Mouse (Mus musculus) intestine, postnatal 0 days (tissue): Measurements from ENCODE around the gene Rarb. TPM values are rescaled to one million over a fixed set of nuclear protein-coding genes. Genes with fewer than 3 reads are reported as not detected.

Experiments
- ATAC-seq: fragments of 200-750 bp; cut with Nextera tagmentation; 2 replicates; pipeline ENCODE4 v1.8.0; 2017; ENCODE audit warnings: mild to moderate bottlenecking, moderate TSS enrichment, moderate library complexity
- H3K27ac ChIP-seq: fragments of 300-500 bp; sonication (generic); 2 replicates; pipeline ENCODE4 v1.5.1; 2014; ENCODE audit warnings: mild to moderate bottlenecking, low read depth, low read length, moderate library complexity
- H3K27me3 ChIP-seq: fragments of 300-500 bp; sonication (generic); replicated peaks from 2 replicates; pipeline ENCODE4 v1.6.1; 2014; ENCODE audit warnings: low read length, mixed read lengths; ENCODE audit not compliant: control insufficient read depth, insufficient read depth
- H3K36me3 ChIP-seq: fragments of 300-500 bp; sonication (generic); 2 replicates; pipeline ENCODE4 v1.6.1; 2014; ENCODE audit warnings: mild to moderate bottlenecking, moderate library complexity; ENCODE audit not compliant: control insufficient read depth, insufficient read depth
- H3K4me1 ChIP-seq: fragments of 300-500 bp; sonication (generic); replicated peaks from 2 replicates; pipeline ENCODE4 v1.6.1; 2014; ENCODE audit warnings: antibody characterized with exemption, low read length, mixed read lengths; ENCODE audit not compliant: control insufficient read depth, insufficient read depth
- H3K4me2 ChIP-seq: fragments of 300-500 bp; sonication (generic); replicated peaks from 2 replicates; pipeline ENCODE4 v1.6.1; 2014; ENCODE audit warnings: low read depth, mild to moderate bottlenecking, moderate library complexity
- H3K4me3 ChIP-seq: fragments of 300-500 bp; sonication (generic); 2 replicates; pipeline ENCODE4 v1.5.1; 2014; ENCODE audit warnings: low read depth, low read length
- H3K9ac ChIP-seq: fragments of 300-500 bp; sonication (generic); 2 replicates; pipeline ENCODE4 v1.6.1; 2014; ENCODE audit warnings: mild to moderate bottlenecking, low read depth, low read length
- H3K9me3 ChIP-seq: fragments of 300-500 bp; sonication (generic); 2 replicates; pipeline ENCODE4 v1.6.1; 2016; ENCODE audit warnings: mixed run types; ENCODE audit not compliant: control insufficient read depth
- CTCF ChIP-seq: sonication (generic); IDR thresholded peaks from 2 replicates; pipeline ENCODE4 v1.5.1; 2016; ENCODE audit warnings: low read depth, mild to moderate bottlenecking, control low read depth, antibody characterized with exemption, moderate library complexity
- WGBS: fragments of 180-500 bp; shearing (Covaris S2); extraction: QIAGEN DNeasy Blood & Tissue Kit; methylation state at CpG from one replicate; pipeline ENCODE4 v1.1.7; 2014; 5-methylcytosine and 5-hydroxymethylcytosine counted together
- polyA plus RNA-seq: library from polyadenylated mRNA; unstranded; fragments of >200 nt; fragmentation: Nextera tagmentation; extraction: Ambion mirVana; gene quantifications from 2 replicates; pipeline ENCODE4 v1.2.1, GENCODE M21; 2015

Gene Rarb
- polyA plus RNA-seq, 1 experiment from 2014 or later = 2.4 TPM

GRCm38 (mm10) chr14:16723991-16724390, 95.0 kb downstream of the Rarb start:
- Histone ChIP-seq H3K9me3 (no peaks in the 10 kb centered on the region), H3K9ac (no peak overlapping the region), H3K27ac (no peak overlapping the region), H3K4me3 (no peak overlapping the region), H3K27me3 (no peaks in the 10 kb centered on the region), H3K4me1 (no peaks in the 10 kb centered on the region), H3K36me3 (no peaks in the 10 kb centered on the region), H3K4me2 (no peak overlapping the region)
- ATAC-seq = no peak
- WGBS = 91% methylated on average over 15 of the region's 15 CpGs
- TF ChIP-seq CTCF = no peak

- Histone ChIP-seq H3K9me3 (no peaks in the 10 kb centered on the region), H3K9ac (no peak overlapping the region), H3K4me1 (no peaks in the 10 kb centered on the region), H3K36me3 (no peaks in the 10 kb centered on the region), H3K27me3 (no peaks in the 10 kb centered on the region), H3K4me3 (no peak overlapping the region), H3K4me2 (no peak overlapping the region), H3K27ac (no peak overlapping the region)
- ATAC-seq = no peak
- 65% methylated on average over 3 of the region's 3 CpGs for WGBS
- TF ChIP-seq CTCF = no peak
Measured at GRCm38 (mm10) chr14:16717821-16718220, 101.1 kb downstream of the Rarb start.

GRCm38 (mm10) chr14:16714344-16714955, 104.5 kb downstream of the Rarb start:
- no peak overlapping the region for H3K4me3 ChIP-seq
- no peak overlapping the region for H3K4me2 ChIP-seq
- TF ChIP-seq CTCF = no peak
- H3K36me3 ChIP-seq = no peaks in the 10 kb centered on the region
- no peaks in the 10 kb centered on the region for H3K27me3 ChIP-seq
- no peak for ATAC-seq
- H3K9ac ChIP-seq = no peak overlapping the region
- H3K4me1 ChIP-seq = no peaks in the 10 kb centered on the region
- 31% methylated on average over 9 of the region's 9 CpGs for WGBS
- no peak overlapping the region for H3K27ac ChIP-seq
- no peaks in the 10 kb centered on the region for H3K9me3 ChIP-seq

- no peak for TF ChIP-seq CTCF
- Histone ChIP-seq H3K36me3 (no peaks in the 10 kb centered on the region), H3K27ac (no peak overlapping the region), H3K9me3 (no peaks in the 10 kb centered on the region), H3K4me1 (no peaks in the 10 kb centered on the region), H3K4me3 (no peak overlapping the region), H3K9ac (no peak overlapping the region), H3K4me2 (no peak overlapping the region), H3K27me3 (no peaks in the 10 kb centered on the region)
- no peak for ATAC-seq
- WGBS = 53% methylated on average over 2 of the region's 2 CpGs
Measured at GRCm38 (mm10) chr14:16713773-16714172, 105.2 kb downstream of the Rarb start.

- Histone ChIP-seq H3K9me3 (no peaks in the 10 kb centered on the region), H3K9ac (no peak overlapping the region), H3K4me3 (no peak overlapping the region), H3K27me3 (no peaks in the 10 kb centered on the region), H3K36me3 (no peaks in the 10 kb centered on the region), H3K4me2 (no peak overlapping the region), H3K27ac (no peak overlapping the region), H3K4me1 (no peaks in the 10 kb centered on the region)
- TF ChIP-seq CTCF = no peak
- 76% methylated on average over 4 of the region's 4 CpGs for WGBS
- ATAC-seq = no peak
Measured at GRCm38 (mm10) chr14:16699228-16699627, 119.7 kb downstream of the Rarb start.

GRCm38 (mm10) chr14:16695453-16696120, 123.4 kb downstream of the Rarb start:
- H3K27me3 ChIP-seq = no peaks in the 10 kb centered on the region
- no peak overlapping the region for H3K4me3 ChIP-seq
- no peak overlapping the region for H3K9ac ChIP-seq
- H3K27ac ChIP-seq = no peak overlapping the region
- no peaks in the 10 kb centered on the region for H3K4me1 ChIP-seq
- H3K4me2 ChIP-seq = no peak overlapping the region
- WGBS = 69% methylated on average over 3 of the region's 3 CpGs
- no peak for ATAC-seq
- TF ChIP-seq CTCF = no peak
- H3K36me3 ChIP-seq = no peaks in the 10 kb centered on the region
- no peaks in the 10 kb centered on the region for H3K9me3 ChIP-seq
